Mouse (Mus musculus) testis, adult 2 months (tissue): ENCODE measurements around the gene Bod1. TPM values are rescaled to one million over a fixed set of nuclear protein-coding genes. Genes with fewer than 3 reads are reported as not detected.

Experiments used
- H3K27ac ChIP-seq: fragments of 200-500 bp; 2 replicates; pipeline ENCODE4 v1.5.1; 2012; ENCODE audit warnings: low read depth, low read length; ENCODE audit not compliant: control insufficient read depth, insufficient read depth
- H3K27me3 ChIP-seq: fragments of 200-500 bp; 2 replicates; pipeline ENCODE4 v1.6.1; 2012; ENCODE audit warnings: mild to moderate bottlenecking, low read length, moderate library complexity; ENCODE audit not compliant: control insufficient read depth, insufficient read depth
- H3K36me3 ChIP-seq: fragments of 200-500 bp; 2 replicates; pipeline ENCODE4 v1.6.1; 2012; ENCODE audit warnings: mild to moderate bottlenecking, low read length; ENCODE audit not compliant: control insufficient read depth, insufficient read depth
- H3K4me1 ChIP-seq: fragments of 200-500 bp; 2 replicates; pipeline ENCODE4 v1.6.1; 2012; ENCODE audit warnings: low read length; ENCODE audit not compliant: control insufficient read depth, insufficient read depth
- H3K4me3 ChIP-seq: fragments of 200-500 bp; 2 replicates; pipeline ENCODE4 v1.5.1; 2012; ENCODE audit warnings: low read depth, mild to moderate bottlenecking, low read length, moderate library complexity, mixed read lengths; ENCODE audit not compliant: control insufficient read depth
- CTCF ChIP-seq: fragments of 200-500 bp; IDR thresholded peaks from 2 replicates; pipeline ENCODE4 v1.5.1; 2012; ENCODE audit warnings: low read depth, mild to moderate bottlenecking, inconsistent platforms, low read length, moderate library complexity; ENCODE audit not compliant: control insufficient read depth, insufficient read depth, insufficient replicate concordance
- POLR2A ChIP-seq: fragments of 200-500 bp; IDR thresholded peaks from 2 replicates; pipeline ENCODE4 v1.6.1; 2012; ENCODE audit warnings: low read depth, mild to moderate bottlenecking, inconsistent platforms, low read length, moderate library complexity; ENCODE audit not compliant: control insufficient read depth
- polyA plus RNA-seq: library from polyadenylated mRNA; depleted of rRNA; stranded (reverse); fragments of >200 nt; gene quantifications from 2 replicates; pipeline ENCODE4 v1.2.3, GENCODE M21; 2012

The Bod1 gene
- polyA plus RNA-seq, 1 experiment: 89.7 TPM

GRCm38 (mm10) chr11:31649507-31649906, 22.2 kb downstream of the Bod1 start:
- Histone ChIP-seq H3K27me3 (no peaks in the 10 kb centered on the region), H3K4me1 (no peaks in the 10 kb centered on the region), H3K36me3 (no peaks in the 10 kb centered on the region), H3K27ac (no peak overlapping the region), H3K4me3 (no peak overlapping the region)
- no peak for TF ChIP-seq CTCF

GRCm38 (mm10) chr11:31647268-31647667, 24.4 kb downstream of the Bod1 start:
- no peaks in the 10 kb centered on the region for H3K27me3 ChIP-seq
- H3K27ac ChIP-seq: no peak overlapping the region
- H3K4me3 ChIP-seq: no peak overlapping the region
- no peaks in the 10 kb centered on the region for H3K36me3 ChIP-seq
- TF ChIP-seq POLR2A (no peak), CTCF (no peak)
- no peaks in the 10 kb centered on the region for H3K4me1 ChIP-seq

DNA sequence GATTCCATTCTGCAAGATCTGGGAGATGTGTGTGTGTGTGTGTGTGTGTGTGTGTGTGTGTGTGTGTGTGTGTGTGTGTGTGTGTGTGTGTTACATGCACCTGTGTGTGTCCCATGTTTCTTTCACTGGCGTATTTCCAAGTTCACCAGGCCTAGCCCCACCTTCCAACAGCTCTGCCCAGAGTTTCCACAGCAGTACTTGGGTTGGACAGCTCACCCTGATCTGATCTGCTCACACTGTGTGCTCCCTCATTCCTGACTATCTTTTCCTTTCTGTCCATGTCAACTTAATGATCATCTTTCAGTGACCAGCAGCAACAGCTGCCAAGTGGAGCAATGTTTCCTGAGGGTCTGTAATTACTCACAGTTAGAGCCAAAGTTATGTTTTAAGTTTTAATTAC, 25.1 kb downstream of the Bod1 start:
- Histone ChIP-seq H3K27ac (no peak overlapping the region), H3K4me3 (no peak overlapping the region), H3K4me1 (no peaks in the 10 kb centered on the region), H3K27me3 (no peaks in the 10 kb centered on the region), H3K36me3 (no peaks in the 10 kb centered on the region)
- TF ChIP-seq CTCF: no peak
- TF ChIP-seq POLR2A: no peak

GRCm38 (mm10) chr11:31643120-31643519, 28.6 kb downstream of the Bod1 start:
- no peak for TF ChIP-seq POLR2A
- no peak for TF ChIP-seq CTCF
- Histone ChIP-seq H3K27ac (no peak overlapping the region), H3K27me3 (no peaks in the 10 kb centered on the region), H3K4me3 (no peak overlapping the region), H3K36me3 (no peaks in the 10 kb centered on the region), H3K4me1 (no peaks in the 10 kb centered on the region)

- no peak overlapping the region for H3K4me3 ChIP-seq
- TF ChIP-seq CTCF (no peak), POLR2A (no peak)
These were observed 30.4 kb downstream of the Bod1 start for GRCm38 (mm10) chr11:31641066-31641810.

GRCm38 (mm10) chr11:31640187-31640586, 31.5 kb downstream of the Bod1 start:
- Histone ChIP-seq H3K4me3 (no peak overlapping the region), H3K36me3 (no peaks in the 10 kb centered on the region), H3K27me3 (no peaks in the 10 kb centered on the region), H3K27ac (no peak overlapping the region), H3K4me1 (peaks cover 2% of the 10 kb centered on the region; the same call in 1 of the 2 replicates)
- TF ChIP-seq POLR2A (no peak), CTCF (no peak)

More at GRCm38 (mm10) chr11:31641066-31641810, 30.4 kb downstream of the Bod1 start:
- H3K27ac ChIP-seq: no peak overlapping the region
- peaks cover 2% of the 10 kb centered on the region; the same call in 1 of the 2 replicates for H3K4me1 ChIP-seq
- H3K27me3 ChIP-seq: no peaks in the 10 kb centered on the region
- no peaks in the 10 kb centered on the region for H3K36me3 ChIP-seq

DNA sequence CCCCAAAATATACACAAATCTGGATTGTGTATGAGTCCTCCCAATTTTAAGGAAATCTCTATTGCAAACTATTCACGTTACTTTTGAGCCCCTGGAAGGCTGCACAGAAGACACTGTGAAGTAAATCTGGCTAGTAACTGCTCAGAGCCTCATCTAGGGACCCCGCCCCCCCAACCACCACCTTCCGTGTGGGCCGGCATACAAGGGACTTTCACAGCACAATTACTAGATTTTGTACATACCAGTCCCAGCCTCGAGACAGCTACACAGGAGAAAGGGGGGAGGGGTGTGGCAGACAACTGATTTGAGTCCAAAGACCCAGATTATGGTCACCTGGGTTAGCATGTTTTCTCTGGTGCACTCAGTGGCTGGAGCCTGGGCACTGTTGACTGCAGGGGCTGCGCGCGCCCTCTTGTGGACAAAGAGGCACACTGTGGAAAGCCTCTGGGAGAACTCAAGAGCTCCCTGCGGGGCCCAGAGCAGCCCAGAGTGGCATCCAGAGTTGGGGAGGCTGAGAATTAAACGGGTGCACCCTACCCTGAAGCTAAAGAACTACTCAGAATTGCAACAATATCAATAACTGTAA, 33.8 kb downstream of the Bod1 start:
- H3K4me3 ChIP-seq: no peak overlapping the region
- H3K4me1 ChIP-seq: peaks cover 2% of the 10 kb centered on the region; the same call in 1 of the 2 replicates
- no peaks in the 10 kb centered on the region for H3K36me3 ChIP-seq
- no peaks in the 10 kb centered on the region for H3K27me3 ChIP-seq
- TF ChIP-seq CTCF: peak; percentile 84
- no peak for TF ChIP-seq POLR2A
- no peak overlapping the region for H3K27ac ChIP-seq
